ENCODE assay signal across 9 mouse cellular contexts in the genomic region with DNA sequence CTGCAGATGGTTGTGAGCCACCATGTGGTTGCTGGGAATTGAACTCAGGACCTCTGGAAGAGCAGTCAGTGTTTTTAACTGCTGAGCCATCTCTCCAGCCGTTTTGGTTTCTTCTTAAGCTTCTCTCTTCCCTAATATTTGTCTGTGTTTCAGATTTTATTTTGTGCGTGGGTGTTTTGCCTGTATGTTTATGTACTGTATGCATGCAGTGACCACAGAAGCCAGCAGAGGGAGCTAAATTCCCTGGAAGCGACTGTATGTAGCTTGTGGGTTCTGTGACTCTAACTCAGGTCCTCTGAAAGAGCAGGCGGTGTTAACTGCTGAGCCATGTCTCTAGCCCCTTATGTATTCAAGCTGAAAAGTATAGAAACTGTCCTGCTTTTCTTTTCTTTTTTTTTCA. TPM values are rescaled to one million over a fixed set of nuclear protein-coding genes. Genes with fewer than 3 reads are reported as not detected.
A peak's percentile ranks its signal among the peaks of the same experiment; 100 is the strongest.
DNase-seq lines count a peak whose midpoint lies in the region; ATAC-seq and TF ChIP-seq lines count a peak whose summit lies in the region.
"Had no signal": no experiment of that assay in that cellular context is flagged by ENCODE, and none has a peak within 500 bp of the region (broad histone marks: within the 10 kb centered on the region; RNA-seq: fewer than 3 reads in every experiment).

No protein-coding gene starts in this region.

- H3K4me3 ChIP-seq in heart, embryonic 10.5 days = no peak overlapping the region
- H3K4me3 ChIP-seq in liver, embryonic 14.5 days (ENCODE audit: insufficient read depth in 1 of 2, low read depth in 2 of 2, low read length in 2 of 2) = no peak overlapping the region

- no peaks in the 10 kb centered on the region for H3K9me3 ChIP-seq in heart, embryonic 10.5 days
- no peaks in the 10 kb centered on the region for H3K9me3 ChIP-seq in liver, embryonic 14.5 days (ENCODE audit: control insufficient read depth, low read length)

- H3K36me3 ChIP-seq in heart, embryonic 10.5 days = no peaks in the 10 kb centered on the region
- no peaks in the 10 kb centered on the region for H3K36me3 ChIP-seq in liver, embryonic 14.5 days (replicated peaks; ENCODE audit: control insufficient read depth, insufficient read depth, low read depth)

- ATAC-seq in liver, embryonic 14.5 days (ENCODE audit: insufficient read depth) = no peak

- no peaks in the 10 kb centered on the region for H3K27me3 ChIP-seq in heart, embryonic 10.5 days (ENCODE audit: insufficient read depth, poor library complexity, severe bottlenecking)
- H3K27me3 ChIP-seq in liver, embryonic 14.5 days (ENCODE audit: control insufficient read depth, insufficient read depth, low read length) = no peaks in the 10 kb centered on the region

- peaks cover 22% of the 10 kb centered on the region for H3K4me1 ChIP-seq in heart, embryonic 10.5 days
- H3K4me1 ChIP-seq in liver, embryonic 14.5 days (replicated peaks; ENCODE audit: control insufficient read depth in 2 of 2, insufficient read depth in 2 of 2, low read length in 1 of 2) = peaks cover 5 to 7% of the 10 kb centered on the region in 2 experiments; a peak in 3 of 4 replicates

- DNase-seq in heart, postnatal 4 days = peak; percentile 55
- DNase-seq in heart, embryonic 10.5 days (ENCODE audit: low spot score) = no peak
- DNase-seq in 416B (ENCODE audit: low read depth) = peak; percentile 91
- peak; percentile 83 for DNase-seq in MEL-GATA-1-ER (ENCODE audit: extremely low read depth, low read depth)
- peak; percentile 63 to 70 (median 66) for DNase-seq in liver, embryonic 14.5 days (ENCODE audit: low read depth in 3 of 3, low spot score in 3 of 3)
- DNase-seq in frontal cortex, postnatal 36 days (ENCODE audit: low spot score in 2 of 2) = no peak
- no peak for DNase-seq in gastrocnemius, adult 8-10 months (ENCODE audit: low spot score in 2 of 2)
- no peak for DNase-seq in ovary, adult 18-20 months (ENCODE audit: low spot score)

- 56% methylated on average over 4 of the region's 4 CpGs for WGBS in heart, embryonic 10.5 days
- WGBS in liver, embryonic 14.5 days (ENCODE audit: insufficient replicate concordance) = 32% methylated on average over 4 of the region's 4 CpGs

- no peak overlapping the region for H3K9ac ChIP-seq in liver, embryonic 14.5 days (replicated peaks)

- no peak overlapping the region for H3K27ac ChIP-seq in heart, embryonic 10.5 days
- H3K27ac ChIP-seq in liver, embryonic 14.5 days = no peak overlapping the region

- H3K4me2 ChIP-seq in liver, embryonic 14.5 days (ENCODE audit: low read depth) = no peak overlapping the region

- TF ChIP-seq EP300 in liver, embryonic 14.5 days (IDR thresholded peaks at IDR 0.05; ENCODE audit: low read depth) = no peak

- TF ChIP-seq CTCF in liver, embryonic 14.5 days (IDR thresholded peaks at IDR 0.05; ENCODE audit: low read depth) = peak; percentile 86

RNA-seq across cellular contexts. Expression of a gene that starts 3.4 kb away (rescaled TPM):
- 100 to 1,000 TPM; 200 to 203 TPM for total RNA-seq in heart, postnatal 4 days (2021)
- polyA plus RNA-seq in heart, embryonic 10.5 days (2016; fragmentation: Nextera tagmentation; extraction: Ambion mirVana) = 172 and 183 TPM in 2 replicates
- polyA plus RNA-seq in liver, embryonic 14.5 days (2012; rRNA removed) = 273 and 373 TPM in 2 replicates
- polyA plus RNA-seq in liver, embryonic 14.5 days (2014; fragmentation: Nextera tagmentation; extraction: Ambion mirVana) = 277 and 278 TPM in 2 replicates
- total RNA-seq in gastrocnemius, adult 8-10 months (2022) = 1 to 10 TPM; 5.7 to 7.8 (median 6.8) TPM

RNA-seq across cellular contexts. Expression of a gene that starts 28.7 kb away (rescaled TPM):
- total RNA-seq in heart, postnatal 4 days (2021) = 1 to 10 TPM in 1 of 2 experiments, under 1 TPM in 1; 0.60 to 1.3 TPM
- polyA plus RNA-seq in heart, embryonic 10.5 days (2016; fragmentation: Nextera tagmentation; extraction: Ambion mirVana) = 0.36 and 1.1 TPM in 2 replicates
- 1.1 and 1.2 TPM in 2 replicates for polyA plus RNA-seq in liver, embryonic 14.5 days (2012; rRNA removed)
- polyA plus RNA-seq in liver, embryonic 14.5 days (2014; fragmentation: Nextera tagmentation; extraction: Ambion mirVana) = 0.32 and 0.53 TPM in 2 replicates
- under 1 TPM in 3 of 4 experiments, not detected in 1; 0.31 to 0.58 (median 0.35) TPM for total RNA-seq in gastrocnemius, adult 8-10 months (2022)
- total RNA-seq: common myeloid progenitor, adult 5-6 weeks had no signal

RNA-seq across cellular contexts. Expression of a gene that starts 48.1 kb away (rescaled TPM):
- total RNA-seq in heart, postnatal 4 days (2021) = 10 to 100 TPM; 17.8 to 18.7 TPM
- polyA plus RNA-seq in heart, embryonic 10.5 days (2016; fragmentation: Nextera tagmentation; extraction: Ambion mirVana) = 35.7 TPM in 2 replicates
- polyA plus RNA-seq in liver, embryonic 14.5 days (2012; rRNA removed) = 14.3 and 15.7 TPM in 2 replicates
- polyA plus RNA-seq in liver, embryonic 14.5 days (2014; fragmentation: Nextera tagmentation; extraction: Ambion mirVana) = 11.1 and 12.1 TPM in 2 replicates
- total RNA-seq in gastrocnemius, adult 8-10 months (2022) = not detected

Comparison
In these comparisons a context has a peak if more than half of its experiments do, and no peak if none do; other contexts are left out.
1. DNase-seq: peak in heart, postnatal 4 days (single experiment), 416B (single experiment), MEL-GATA-1-ER (single experiment) and liver, embryonic 14.5 days (3 of 3); none in heart, embryonic 10.5 days (single experiment), frontal cortex, postnatal 36 days (0 of 2), gastrocnemius, adult 8-10 months (0 of 2) and ovary, adult 18-20 months (single experiment).
2. RNA of a gene that starts 3.4 kb away (total RNA-seq): 200 to 203 TPM in heart, postnatal 4 days; 5.7 to 7.8 TPM in gastrocnemius, adult 8-10 months; every median in the first group is over 10 times any median in the second.
3. RNA of a gene that starts 48.1 kb away (total RNA-seq): 17.8 to 18.7 TPM in heart, postnatal 4 days; not detected in gastrocnemius, adult 8-10 months; every median in the first group is over 10 times any median in the second.